Mouse (Mus musculus): ENCODE measurements around the gene Polr2f. TPM values are rescaled to one million over a fixed set of nuclear protein-coding genes. Genes with fewer than 3 reads are reported as not detected.

Gene Polr2f
- 107 and 110 TPM in 2 replicates for polyA plus RNA-seq (2012; ENCODE audit: insufficient read depth, insufficient read length, missing spikeins)

DNA sequence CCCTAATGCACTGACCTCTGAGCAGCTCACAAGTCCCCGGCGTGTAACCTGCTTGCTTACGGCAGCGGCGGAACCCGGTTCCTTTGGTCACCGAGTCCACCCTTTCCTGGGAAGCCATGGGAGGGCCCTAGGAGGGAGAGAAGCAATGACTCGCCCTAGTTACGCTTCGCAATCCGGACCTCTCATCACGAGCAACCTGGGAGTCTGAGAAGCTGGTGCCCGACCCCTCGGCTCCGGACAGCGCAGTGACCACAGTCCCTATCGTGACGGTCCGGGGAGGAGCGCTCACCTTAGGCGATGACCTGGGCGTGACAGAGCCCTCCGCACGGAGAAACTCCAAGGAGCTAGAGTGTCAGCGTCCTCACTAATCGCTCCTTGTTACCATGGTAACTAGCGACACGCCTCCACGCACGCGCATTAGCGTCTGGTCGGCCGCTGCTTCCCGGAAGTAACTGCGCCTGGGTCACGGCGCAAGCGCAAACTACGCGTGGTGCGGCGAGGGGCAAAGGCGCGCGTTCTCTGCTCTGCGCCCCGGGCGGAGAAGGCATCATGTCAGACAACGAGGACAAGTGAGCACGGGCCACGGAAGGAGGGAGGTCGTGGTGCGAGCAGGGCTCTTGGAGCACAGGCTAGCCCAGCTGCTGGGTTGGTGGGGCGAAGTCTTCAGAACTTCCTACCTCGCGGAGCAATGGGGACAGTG, at the start of gene Polr2f, which contains the start of gene 1700088E04Rik:
Gene Polr2f, plus strand, starts transcription at position 144 of the 700 bp plus-strand sequence.
Gene 1700088E04Rik, minus strand, starts transcription at position 388 of the 700 bp plus-strand sequence.
- Histone ChIP-seq H3K27ac (ENCODE audit: insufficient read depth, low read depth, low read length) (no peak within 1 kb of the TSS), H3K4me1 (ENCODE audit: control insufficient read depth, insufficient read depth, low read length) (peaks cover 10% of the 10 kb centered on the region), H3K4me3 (ENCODE audit: insufficient read depth, low read length) (peak within 1 kb of the TSS; percentile 81)
- TF ChIP-seq POLR2A (IDR thresholded peaks at IDR 0.05; ENCODE audit: borderline replicate concordance, low read depth, low read length) (no peak), CTCF (IDR thresholded peaks at IDR 0.05; ENCODE audit: low read depth, low read length) (0 out of 2 replicates have a peak, but pooled peaks have one; percentile 7)

DNA sequence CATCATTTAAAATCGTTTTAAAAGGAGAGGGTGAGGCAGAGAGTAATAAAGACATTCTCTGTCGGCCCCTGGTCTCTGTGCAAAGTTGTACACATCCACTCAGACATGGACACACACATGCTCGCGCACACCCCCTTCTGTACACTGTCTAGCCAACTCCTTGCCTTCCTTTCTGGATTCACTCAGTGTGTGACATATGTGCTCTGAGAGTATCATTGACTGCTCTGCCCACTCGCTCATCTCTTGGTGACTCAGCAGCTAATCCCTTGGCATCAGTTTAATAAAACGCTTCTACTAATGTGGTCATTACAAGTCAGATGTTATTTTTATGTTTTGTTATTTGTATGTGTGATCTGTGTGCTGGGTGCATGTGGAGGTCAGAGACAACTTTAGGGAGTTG, 48.5 kb upstream of the Polr2f start:
- TF ChIP-seq POLR2A (IDR thresholded peaks at IDR 0.05; ENCODE audit: borderline replicate concordance, low read depth, low read length) (no peak), CTCF (IDR thresholded peaks at IDR 0.05; ENCODE audit: low read depth, low read length) (no peak)
- no peaks in the 10 kb centered on the region for H3K4me1 ChIP-seq (ENCODE audit: control insufficient read depth, insufficient read depth, low read length)
- no peak overlapping the region for H3K27ac ChIP-seq (ENCODE audit: insufficient read depth, low read depth, low read length)
- no peak overlapping the region for H3K4me3 ChIP-seq (ENCODE audit: insufficient read depth, low read length)

DNA sequence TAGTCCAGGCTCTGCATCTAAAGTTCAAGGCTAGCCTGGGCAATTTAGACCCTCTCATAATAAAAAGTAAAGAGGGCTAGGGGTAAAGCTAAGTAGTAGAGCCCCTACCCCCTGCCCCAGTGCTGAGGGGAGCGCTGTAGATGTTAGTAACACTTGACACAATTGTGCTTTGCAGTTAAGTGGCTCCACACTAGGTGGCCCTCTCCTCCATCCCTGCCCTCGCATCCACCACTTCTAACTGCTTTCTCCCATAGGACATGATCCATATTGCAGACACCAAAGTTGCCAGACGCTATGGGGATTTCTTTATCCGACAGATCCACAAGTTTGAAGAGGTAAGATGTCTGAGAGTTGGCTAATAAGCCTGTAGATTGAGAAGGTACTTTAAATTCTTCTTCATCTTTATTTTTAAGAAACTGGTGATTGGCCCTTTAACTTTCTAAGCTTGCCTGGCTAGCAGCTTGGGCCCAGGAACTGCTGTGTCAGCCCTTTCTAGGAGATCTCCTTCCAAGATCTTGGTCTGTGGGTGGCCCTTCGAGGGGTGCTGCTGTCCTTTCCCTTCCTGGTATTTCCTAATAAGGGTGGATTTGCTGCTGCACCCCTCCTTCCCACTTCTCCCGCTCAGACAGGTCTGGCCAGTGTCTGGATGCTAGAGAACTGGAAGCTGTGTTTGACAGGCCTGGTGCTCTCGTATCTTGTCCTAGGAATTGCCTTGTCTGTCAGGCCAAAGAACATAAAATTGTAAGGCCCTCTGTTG, 47.5 kb upstream of the Polr2f start:
- no peak overlapping the region for H3K27ac ChIP-seq (ENCODE audit: insufficient read depth, low read depth, low read length)
- TF ChIP-seq CTCF (IDR thresholded peaks at IDR 0.05; ENCODE audit: low read depth, low read length) (no peak; the same call in 1 of the 2 replicates), POLR2A (IDR thresholded peaks at IDR 0.05; ENCODE audit: borderline replicate concordance, low read depth, low read length) (no peak)
- H3K4me1 ChIP-seq (ENCODE audit: control insufficient read depth, insufficient read depth, low read length): no peaks in the 10 kb centered on the region
- no peak overlapping the region for H3K4me3 ChIP-seq (ENCODE audit: insufficient read depth, low read length)

DNA sequence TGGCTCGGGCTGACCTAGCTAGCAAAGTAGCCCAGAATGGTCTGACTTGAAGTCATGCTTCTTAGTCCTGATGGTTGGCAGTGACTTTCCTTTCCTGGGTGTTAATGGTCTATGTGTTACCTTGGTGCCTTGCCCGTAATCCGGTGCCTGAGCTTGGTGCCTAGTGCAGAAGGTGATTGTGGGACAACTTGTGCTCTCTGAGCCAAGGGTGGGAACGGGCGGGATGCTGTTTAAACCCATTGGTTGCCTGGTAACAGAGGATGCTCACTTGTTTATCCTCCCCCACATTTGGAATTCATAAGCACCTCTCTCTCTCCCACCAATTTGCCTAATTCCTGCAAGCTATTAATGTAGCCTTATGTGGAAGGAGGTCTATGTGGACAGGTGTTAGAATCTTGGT, 45.3 kb upstream of the Polr2f start:
- no peak overlapping the region for H3K27ac ChIP-seq (ENCODE audit: insufficient read depth, low read depth, low read length)
- H3K4me3 ChIP-seq (ENCODE audit: insufficient read depth, low read length): no peak overlapping the region
- H3K4me1 ChIP-seq (ENCODE audit: control insufficient read depth, insufficient read depth, low read length): no peaks in the 10 kb centered on the region
- no peak for TF ChIP-seq POLR2A (IDR thresholded peaks at IDR 0.05; ENCODE audit: borderline replicate concordance, low read depth, low read length)

DNA sequence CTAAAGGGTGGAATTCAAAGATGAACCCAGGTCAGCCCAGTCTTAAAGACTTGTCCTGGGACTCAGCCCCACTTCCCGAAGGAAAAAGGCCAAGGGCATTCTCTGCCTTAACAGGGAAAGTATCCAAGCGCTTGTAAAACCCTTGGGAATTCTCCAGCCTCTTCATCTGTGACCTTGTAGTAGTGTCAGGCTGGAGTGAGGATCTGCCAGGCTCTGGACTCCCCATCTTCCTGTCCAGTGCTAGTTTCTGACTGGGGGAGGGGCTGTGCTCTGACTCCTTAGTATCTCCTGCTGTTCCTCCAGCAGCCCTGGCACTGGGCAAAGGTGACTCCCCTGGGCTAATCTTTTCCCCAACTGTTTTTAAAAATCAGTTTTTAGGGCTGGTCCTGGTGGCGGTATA, 44.3 kb upstream of the Polr2f start:
- TF ChIP-seq POLR2A (IDR thresholded peaks at IDR 0.05; ENCODE audit: borderline replicate concordance, low read depth, low read length) (no peak), CTCF (IDR thresholded peaks at IDR 0.05; ENCODE audit: low read depth, low read length) (no peak)
- H3K4me3 ChIP-seq (ENCODE audit: insufficient read depth, low read length): no peak overlapping the region
- no peaks in the 10 kb centered on the region for H3K4me1 ChIP-seq (ENCODE audit: control insufficient read depth, insufficient read depth, low read length)
- no peak overlapping the region for H3K27ac ChIP-seq (ENCODE audit: insufficient read depth, low read depth, low read length)

DNA sequence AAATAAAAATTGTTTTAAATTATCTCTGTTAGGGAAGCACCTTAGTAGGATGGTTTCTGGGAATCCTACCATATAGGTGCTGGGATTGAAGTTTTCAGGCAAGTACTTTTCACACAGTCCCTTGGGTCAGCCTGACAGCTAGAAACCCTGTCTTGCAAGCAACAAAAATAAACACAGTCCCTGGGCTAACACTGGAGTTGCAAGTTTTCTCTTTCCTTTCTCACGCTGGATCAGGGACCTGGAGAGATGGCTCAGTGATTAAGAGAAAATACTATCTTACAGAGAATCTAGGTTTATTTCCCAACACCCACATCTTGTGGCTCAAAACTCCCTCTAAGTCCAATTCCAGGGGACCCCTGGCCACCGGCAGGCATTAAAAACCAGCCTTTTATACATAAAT, 43.7 kb upstream of the Polr2f start:
- TF ChIP-seq CTCF (IDR thresholded peaks at IDR 0.05; ENCODE audit: low read depth, low read length): no peak
- no peak overlapping the region for H3K4me3 ChIP-seq (ENCODE audit: insufficient read depth, low read length)
- no peaks in the 10 kb centered on the region for H3K4me1 ChIP-seq (ENCODE audit: control insufficient read depth, insufficient read depth, low read length)
- no peak overlapping the region for H3K27ac ChIP-seq (ENCODE audit: insufficient read depth, low read depth, low read length)

DNA sequence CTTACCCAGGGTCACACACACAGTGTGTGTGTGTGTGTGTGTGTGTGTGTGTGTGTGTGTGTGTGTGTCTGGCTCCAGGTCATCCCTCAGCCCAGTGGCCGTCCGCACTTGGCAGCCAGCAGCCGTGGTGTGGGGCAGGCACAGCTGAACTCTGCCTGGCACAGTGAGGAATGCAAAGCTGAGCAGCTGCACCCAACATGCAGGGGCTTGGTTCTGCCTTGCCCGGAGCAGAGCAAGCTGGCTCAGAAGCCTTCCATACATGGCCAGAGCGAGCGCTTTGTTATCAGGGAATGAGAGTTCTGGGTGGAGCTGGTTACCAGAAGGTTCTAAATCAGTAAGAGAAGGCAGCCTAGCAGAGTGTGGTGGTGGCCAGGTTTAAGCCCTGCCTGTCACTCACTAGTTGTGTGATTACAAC, 43.2 kb upstream of the Polr2f start:
- no peak overlapping the region for H3K27ac ChIP-seq (ENCODE audit: insufficient read depth, low read depth, low read length)
- no peak for TF ChIP-seq CTCF (IDR thresholded peaks at IDR 0.05; ENCODE audit: low read depth, low read length)
- TF ChIP-seq POLR2A (IDR thresholded peaks at IDR 0.05; ENCODE audit: borderline replicate concordance, low read depth, low read length): no peak
- no peaks in the 10 kb centered on the region for H3K4me1 ChIP-seq (ENCODE audit: control insufficient read depth, insufficient read depth, low read length)
- H3K4me3 ChIP-seq (ENCODE audit: insufficient read depth, low read length): no peak overlapping the region

DNA sequence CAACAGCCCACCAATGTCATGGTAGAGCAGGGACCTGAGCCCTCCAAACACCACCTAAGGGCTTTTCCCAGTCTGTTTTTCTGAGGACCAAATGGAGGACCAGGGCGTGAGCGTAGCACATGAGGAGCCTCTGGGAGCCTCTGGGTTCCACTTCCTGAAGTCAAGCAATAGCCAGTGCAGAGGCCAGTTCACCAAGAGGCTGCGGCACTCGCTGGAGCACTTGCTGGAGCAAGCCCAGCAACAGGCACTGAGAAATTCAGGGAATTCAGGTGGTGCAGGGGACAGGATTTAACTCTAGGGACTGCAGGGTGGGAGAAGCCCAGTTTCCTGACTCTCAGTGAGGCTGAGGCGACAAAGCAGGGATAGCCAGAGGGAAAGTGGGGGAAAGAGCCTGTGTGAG, 42.6 kb upstream of the Polr2f start:
- TF ChIP-seq CTCF (IDR thresholded peaks at IDR 0.05; ENCODE audit: low read depth, low read length) (no peak), POLR2A (IDR thresholded peaks at IDR 0.05; ENCODE audit: borderline replicate concordance, low read depth, low read length) (no peak)
- Histone ChIP-seq H3K4me1 (ENCODE audit: control insufficient read depth, insufficient read depth, low read length) (no peaks in the 10 kb centered on the region), H3K4me3 (ENCODE audit: insufficient read depth, low read length) (no peak overlapping the region), H3K27ac (ENCODE audit: insufficient read depth, low read depth, low read length) (no peak overlapping the region)

DNA sequence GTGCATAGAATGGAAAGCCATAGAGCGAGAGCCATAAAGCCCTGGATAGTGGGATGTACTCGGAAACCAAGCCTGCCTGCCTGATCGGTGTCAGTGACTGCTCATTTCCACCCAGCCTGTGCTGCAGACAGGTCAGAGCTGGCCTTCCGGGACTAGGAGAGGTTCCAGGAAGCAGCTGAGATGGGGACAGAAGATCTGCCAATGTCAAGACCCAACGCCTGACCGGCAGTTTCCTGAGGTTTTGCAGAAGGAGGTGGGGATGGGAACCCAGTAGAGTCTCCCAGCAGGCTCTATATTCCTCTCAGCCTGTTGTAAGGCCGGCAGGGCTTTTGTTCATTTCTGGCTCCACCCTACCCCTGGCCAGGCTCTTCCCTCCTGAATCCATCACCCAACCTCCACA, 41.9 kb upstream of the Polr2f start:
- H3K27ac ChIP-seq (ENCODE audit: insufficient read depth, low read depth, low read length): no peak overlapping the region
- H3K4me3 ChIP-seq (ENCODE audit: insufficient read depth, low read length): no peak overlapping the region
- no peak for TF ChIP-seq POLR2A (IDR thresholded peaks at IDR 0.05; ENCODE audit: borderline replicate concordance, low read depth, low read length)
- no peak for TF ChIP-seq CTCF (IDR thresholded peaks at IDR 0.05; ENCODE audit: low read depth, low read length)
- no peaks in the 10 kb centered on the region for H3K4me1 ChIP-seq (ENCODE audit: control insufficient read depth, insufficient read depth, low read length)

DNA sequence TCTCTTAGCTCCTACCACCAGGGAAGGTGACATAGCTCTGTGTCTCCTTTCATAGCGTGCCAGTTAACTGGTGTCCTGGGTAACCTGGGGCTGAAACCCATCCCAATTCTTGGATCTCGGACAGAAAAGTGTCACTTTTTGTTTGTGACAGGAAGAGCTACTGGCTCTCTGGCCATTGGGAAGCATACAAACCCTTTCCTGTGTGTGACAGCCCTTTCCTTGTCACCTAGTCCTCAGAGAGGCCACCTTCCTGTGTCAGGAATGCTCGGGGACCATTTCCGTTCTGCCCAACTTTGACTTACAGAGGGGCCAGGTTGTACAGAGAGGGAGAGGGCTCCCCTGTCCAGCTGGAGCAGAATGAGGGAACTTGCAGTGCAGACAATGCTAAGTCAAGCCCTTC, 41.4 kb upstream of the Polr2f start:
- Histone ChIP-seq H3K27ac (ENCODE audit: insufficient read depth, low read depth, low read length) (no peak overlapping the region), H3K4me3 (ENCODE audit: insufficient read depth, low read length) (no peak overlapping the region), H3K4me1 (ENCODE audit: control insufficient read depth, insufficient read depth, low read length) (no peaks in the 10 kb centered on the region)
- TF ChIP-seq CTCF (IDR thresholded peaks at IDR 0.05; ENCODE audit: low read depth, low read length): no peak
- TF ChIP-seq POLR2A (IDR thresholded peaks at IDR 0.05; ENCODE audit: borderline replicate concordance, low read depth, low read length): no peak

Measured in bone marrow macrophage, adult 2 months (primary cell).